Mouse (Mus musculus) thymus, adult 2 months (tissue): Measurements from ENCODE around the gene Gm11444. TPM values are rescaled to one million over a fixed set of nuclear protein-coding genes. Genes with fewer than 3 reads are reported as not detected.

Experiments used
- DNase-seq: peaks from one replicate; pipeline ENCODE4 v3.0.0; 2021
- H3K27ac ChIP-seq: fragments of 200-500 bp; 2 replicates; pipeline ENCODE4 v1.5.1; 2012; ENCODE audit warnings: low read length, control low read depth; ENCODE audit not compliant: control insufficient read depth, insufficient read depth
- H3K27me3 ChIP-seq: fragments of 200-500 bp; 2 replicates; pipeline ENCODE4 v1.6.1; 2012; ENCODE audit warnings: mild to moderate bottlenecking, low read length, moderate library complexity, mixed read lengths; ENCODE audit not compliant: control insufficient read depth, insufficient read depth
- H3K36me3 ChIP-seq: fragments of 200-500 bp; 2 replicates; pipeline ENCODE4 v1.6.1; 2012; ENCODE audit warnings: mild to moderate bottlenecking, low read length, moderate library complexity; ENCODE audit not compliant: control insufficient read depth, insufficient read depth
- H3K4me1 ChIP-seq: fragments of 200-500 bp; replicated peaks from 2 replicates; pipeline ENCODE4 v1.6.1; 2012; ENCODE audit warnings: low read length; ENCODE audit not compliant: control insufficient read depth, insufficient read depth
- H3K4me3 ChIP-seq: fragments of 200-500 bp; 2 replicates; pipeline ENCODE4 v1.5.1; 2012; ENCODE audit warnings: mild to moderate bottlenecking, low read length, control low read depth, moderate library complexity; ENCODE audit not compliant: control insufficient read depth, insufficient read depth
- CTCF ChIP-seq: fragments of 200-500 bp; IDR thresholded peaks from 2 replicates; pipeline ENCODE4 v1.5.1; 2012; ENCODE audit warnings: mild to moderate bottlenecking, control low read depth, low read length, moderate library complexity, borderline replicate concordance; ENCODE audit not compliant: control insufficient read depth, poor library complexity, insufficient read depth; ENCODE audit errors: extremely low read depth
- POLR2A ChIP-seq: fragments of 200-500 bp; IDR thresholded peaks from 2 replicates; pipeline ENCODE4 v1.6.1; 2012; ENCODE audit warnings: mild to moderate bottlenecking, low read length, control low read depth, moderate library complexity; ENCODE audit not compliant: control insufficient read depth, poor library complexity, insufficient read depth; ENCODE audit errors: extremely low read depth
- WGBS: fragments of 180-500 bp; shearing (Covaris S2); methylation state at CpG from one replicate; pipeline ENCODE4 v1.1.7; 2018; 5-methylcytosine and 5-hydroxymethylcytosine counted together
- polyA plus RNA-seq: library from polyadenylated mRNA; depleted of rRNA; stranded (reverse); fragments of >200 nt; gene quantifications from 2 replicates; pipeline ENCODE4 v1.2.3, GENCODE M21; 2012

Gene Gm11444
- polyA plus RNA-seq, 1 experiment: not detected

DNA sequence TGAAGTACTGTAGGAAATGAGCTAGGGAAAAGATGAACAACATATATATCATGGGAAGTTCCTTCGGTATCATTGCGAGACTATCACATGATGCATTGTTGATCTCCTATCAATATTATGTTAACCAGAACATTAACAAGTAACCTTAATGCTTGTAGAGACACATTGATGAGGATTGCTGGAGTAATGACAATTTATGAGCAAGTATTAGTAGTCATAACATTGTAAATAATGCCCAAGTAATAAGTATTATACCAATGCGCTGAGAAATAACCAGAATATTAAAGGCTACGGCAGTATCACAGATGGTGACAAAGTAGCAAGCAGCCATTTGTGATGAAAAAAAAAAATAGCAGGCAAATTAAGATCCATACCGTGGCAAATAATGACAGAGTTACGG, 37.1 kb upstream of the Gm11444 start:
- TF ChIP-seq POLR2A: no peak
- TF ChIP-seq CTCF: no peak
- DNase-seq: no peak
- Histone ChIP-seq H3K27me3 (peaks cover 44% of the 10 kb centered on the region), H3K27ac (no peak overlapping the region), H3K4me1 (no peaks in the 10 kb centered on the region), H3K4me3 (no peak overlapping the region), H3K36me3 (no peaks in the 10 kb centered on the region)
- 47% methylated on average over 6 of the region's 6 CpGs for whole genome bisulfite sequencing

DNA sequence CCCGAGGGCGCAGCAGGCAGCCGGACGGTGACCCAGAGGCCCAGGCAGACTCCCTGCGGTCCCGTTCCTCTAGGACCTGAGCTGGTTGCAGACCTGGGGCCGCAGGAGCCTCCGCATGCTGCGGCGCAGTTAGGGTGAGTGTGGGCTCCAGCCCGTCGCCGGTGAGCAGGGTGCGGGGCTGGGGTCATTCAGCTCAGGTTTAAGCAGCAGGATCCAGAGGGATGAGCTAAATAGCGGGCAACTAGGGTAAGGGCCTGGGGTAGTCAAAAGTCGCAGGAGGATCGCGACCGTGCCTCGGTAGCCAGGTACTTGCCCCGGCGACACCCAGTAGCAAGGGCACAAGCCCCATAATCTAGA, 36.3 kb upstream of the Gm11444 start:
- no peak for DNase-seq
- Histone ChIP-seq H3K27ac (no peak overlapping the region), H3K36me3 (no peaks in the 10 kb centered on the region), H3K4me3 (no peak overlapping the region), H3K27me3 (peaks cover 37% of the 10 kb centered on the region), H3K4me1 (no peaks in the 10 kb centered on the region)
- 23% methylated on average over 22 of the region's 22 CpGs for WGBS
- TF ChIP-seq POLR2A (no peak), CTCF (no peak)

DNA sequence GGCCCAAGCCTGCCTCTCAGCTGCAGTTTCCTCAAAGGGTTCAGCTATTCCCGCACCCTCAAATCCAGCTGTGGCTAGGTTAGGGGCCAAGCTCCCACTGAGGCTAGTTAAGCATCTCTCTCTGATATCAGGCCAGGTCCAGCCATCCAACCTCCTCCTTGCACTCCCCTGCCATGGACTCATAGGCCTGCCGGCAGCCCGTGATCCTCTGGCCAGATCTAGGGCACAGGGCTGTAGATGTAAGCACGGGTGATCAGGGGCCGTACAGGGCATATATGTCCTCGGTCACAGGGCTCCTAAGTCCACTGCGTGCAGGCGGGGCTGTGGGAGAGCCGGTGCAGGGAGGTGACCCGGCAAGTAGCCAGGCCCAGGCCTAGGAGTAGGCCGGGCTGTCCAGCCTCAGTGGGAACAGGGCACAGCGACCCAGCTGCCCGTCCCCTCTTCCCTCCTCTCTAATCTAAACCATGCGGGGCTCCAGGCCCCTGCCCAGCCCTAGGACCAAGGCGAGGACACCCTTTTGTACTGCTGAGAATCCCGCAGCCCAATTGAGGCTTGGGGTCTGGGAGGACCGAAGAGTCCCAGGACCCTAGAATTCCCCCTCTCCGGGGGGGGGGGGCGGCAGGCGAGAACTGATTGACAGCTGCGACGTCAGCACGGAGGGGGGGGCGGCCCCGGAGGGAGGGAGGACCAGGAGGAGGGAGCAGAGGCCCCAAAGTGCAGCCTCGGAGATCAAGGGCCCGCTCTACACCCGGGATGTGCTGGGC, 35.7 kb upstream of the Gm11444 start, which contains the start of gene Tbx4:
TSS of gene Tbx4 (plus strand) at position 758 of the 764 bp plus-strand sequence.
- 59% methylated on average over 26 of the region's 28 CpGs for WGBS
- H3K4me3 ChIP-seq: no peak within 1 kb of the TSS
- H3K27ac ChIP-seq: no peak within 1 kb of the TSS

DNA sequence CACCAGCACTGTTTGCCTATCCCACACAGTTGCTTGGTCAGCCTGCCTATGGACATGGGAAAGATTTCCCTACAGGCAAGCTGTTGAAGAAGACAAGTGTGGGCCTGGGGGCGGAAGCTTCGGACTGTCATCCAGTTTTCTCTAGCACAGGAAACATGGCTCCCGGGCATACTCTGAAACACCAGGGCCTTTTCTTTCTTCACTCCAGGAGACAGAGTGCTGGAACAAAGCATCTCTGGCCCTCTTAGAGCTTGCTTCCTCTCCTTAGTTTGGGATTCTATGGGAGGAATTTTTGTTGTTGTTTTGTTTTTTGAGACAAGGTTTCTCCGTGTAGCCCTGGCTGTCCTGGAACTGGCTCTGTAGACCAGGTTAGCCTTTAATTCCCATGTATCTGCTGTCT, 34.4 kb upstream of the Gm11444 start:
- TF ChIP-seq POLR2A: no peak
- no peak for TF ChIP-seq CTCF
- Histone ChIP-seq H3K4me3 (no peak overlapping the region), H3K4me1 (no peaks in the 10 kb centered on the region), H3K27me3 (peaks cover 20% of the 10 kb centered on the region), H3K36me3 (no peaks in the 10 kb centered on the region), H3K27ac (no peak overlapping the region)
- 88% methylated on average over 4 of the region's 4 CpGs for WGBS
- DNase-seq: no peak

More for the DNA sequence above, 35.7 kb upstream of the Gm11444 start, which contains the start of gene Tbx4:
- H3K27me3 ChIP-seq: peaks cover 32% of the 10 kb centered on the region
- DNase-seq: no peak
- no peak for TF ChIP-seq CTCF
- no peak for TF ChIP-seq POLR2A
- no peaks in the 10 kb centered on the region for H3K36me3 ChIP-seq
- H3K4me1 ChIP-seq: no peaks in the 10 kb centered on the region

DNA sequence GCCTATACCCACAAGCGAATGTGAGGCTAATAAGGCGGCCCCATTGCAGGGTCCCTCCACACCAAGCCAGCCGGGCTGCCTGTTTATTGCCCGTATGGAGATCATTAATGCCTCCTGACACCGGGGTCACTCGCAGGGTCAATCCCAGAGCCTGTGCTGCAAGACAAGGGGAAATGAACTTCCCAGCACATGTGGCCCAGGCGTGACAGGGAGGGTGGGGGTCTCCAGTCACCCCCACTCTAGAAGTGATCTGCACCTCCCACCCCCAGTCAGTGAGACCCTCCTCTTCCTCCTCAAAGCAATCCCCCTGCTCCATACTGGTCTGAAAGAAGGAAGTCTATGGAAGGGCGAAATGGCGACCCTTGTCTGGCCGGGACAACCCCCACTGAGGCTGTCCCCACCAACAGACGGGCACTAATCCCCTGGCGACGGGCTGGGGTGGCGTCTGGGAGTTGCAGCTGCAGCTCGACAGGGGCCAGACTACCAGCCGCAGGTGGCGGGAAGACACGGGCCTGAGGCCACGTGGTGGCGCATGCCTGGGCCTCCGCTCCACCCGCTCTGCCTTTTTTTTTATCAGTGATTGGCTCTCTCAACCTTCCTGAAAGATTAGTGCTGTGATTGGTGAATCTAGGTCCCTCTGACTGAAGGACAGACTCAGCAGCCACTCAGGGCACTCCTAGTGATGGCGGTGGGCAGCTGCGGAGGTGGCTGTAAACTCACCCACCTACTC, 26.1 kb upstream of the Gm11444 start:
- Histone ChIP-seq H3K27ac (no peak overlapping the region), H3K36me3 (no peaks in the 10 kb centered on the region), H3K4me1 (no peaks in the 10 kb centered on the region), H3K27me3 (no peaks in the 10 kb centered on the region), H3K4me3 (no peak overlapping the region)
- TF ChIP-seq POLR2A: no peak
- TF ChIP-seq CTCF: no peak
- DNase-seq: no peak
- 89% methylated on average over 24 of the region's 24 CpGs for WGBS

DNA sequence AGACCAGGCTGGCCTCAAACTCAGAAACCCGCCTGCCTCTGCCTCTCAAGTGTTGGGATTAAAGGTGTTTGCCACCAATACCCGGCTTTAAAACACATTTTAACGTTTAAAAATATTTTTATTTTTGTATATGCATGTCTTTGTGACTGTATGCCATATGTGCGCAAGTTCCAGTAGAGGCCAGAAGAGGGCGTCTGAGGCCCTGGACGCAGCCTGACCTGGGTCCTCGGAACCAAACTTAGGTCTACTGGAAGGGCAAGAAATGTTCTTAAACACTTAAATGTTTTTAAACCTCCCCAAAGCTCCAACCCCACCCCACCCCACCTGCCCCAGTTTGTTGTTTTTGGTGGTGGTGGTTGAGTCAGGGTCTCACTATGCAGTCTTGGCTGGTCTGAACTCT, 14.2 kb upstream of the Gm11444 start:
- H3K27ac ChIP-seq: no peak overlapping the region
- no peak for DNase-seq
- no peaks in the 10 kb centered on the region for H3K4me1 ChIP-seq
- H3K36me3 ChIP-seq: no peaks in the 10 kb centered on the region
- WGBS: 50% methylated on average over 7 of the region's 7 CpGs
- no peak overlapping the region for H3K4me3 ChIP-seq
- no peaks in the 10 kb centered on the region for H3K27me3 ChIP-seq
- TF ChIP-seq POLR2A (no peak), CTCF (no peak)
